Mouse (Mus musculus) adipocyte (in vitro differentiated cells): ENCODE results near the gene Btbd11.
A peak's percentile ranks its signal among the peaks of the same experiment; 100 is the strongest.
"Not testable (repeated sequence)": the region's sequence is repeated elsewhere in the genome, so short reads cannot be mapped to it uniquely, and the experiment has no call there.

ENCODE experiments used
- DNase-seq: peaks from one replicate; pipeline ENCODE4 v3.0.0-alpha.2; 2016; ENCODE audit warnings: low spot score

The Btbd11 gene

GRCm38 (mm10) chr10:85678635-85679034 is 292.0 kb downstream of the Btbd11 start:
- DNase-seq = peak; percentile 9

DNA sequence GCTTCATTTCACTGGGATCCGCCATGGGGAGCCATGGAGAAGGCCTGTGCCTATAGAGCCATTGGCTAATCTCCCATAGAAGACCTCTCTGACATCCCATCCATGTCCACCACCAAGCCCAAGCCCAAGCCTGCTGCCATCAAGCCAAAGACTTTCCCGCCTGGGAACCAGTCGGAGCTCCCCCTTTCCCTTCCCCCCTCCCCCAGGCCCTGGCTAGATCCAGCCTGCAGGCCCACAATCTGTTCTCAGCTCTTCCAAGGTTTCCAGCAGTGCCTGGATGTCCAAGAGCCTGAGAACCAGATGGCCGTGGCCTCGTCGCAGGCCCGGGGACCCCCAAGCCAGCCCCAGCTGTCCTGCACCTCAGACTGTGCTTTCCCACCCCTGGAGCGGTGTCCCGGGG is 295.8 kb downstream of the Btbd11 start:
- DNase-seq = no peak

DNA sequence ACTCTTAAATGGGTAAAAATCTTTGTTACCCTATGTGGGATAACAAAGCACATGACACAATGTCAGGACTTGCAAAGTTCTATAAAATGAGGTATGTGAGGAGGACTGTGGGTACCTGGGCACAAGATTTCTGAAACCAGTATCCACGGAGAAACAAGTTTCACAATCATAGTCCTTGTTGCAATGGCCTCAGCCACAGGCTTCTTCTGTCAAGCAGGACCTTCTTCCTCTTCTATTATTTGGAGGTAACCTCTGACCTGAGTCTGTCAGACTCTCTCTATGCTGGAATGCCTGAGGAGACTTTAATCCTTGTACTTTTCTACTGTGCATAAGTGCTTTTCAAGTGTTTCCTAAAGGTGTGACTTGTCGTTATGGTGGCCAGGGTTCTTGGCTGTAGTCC is 307.8 kb downstream of the Btbd11 start:
- DNase-seq = not testable (repeated sequence)

GRCm38 (mm10) chr10:85699721-85700120 is 313.1 kb downstream of the Btbd11 start:
- no peak for DNase-seq

DNA sequence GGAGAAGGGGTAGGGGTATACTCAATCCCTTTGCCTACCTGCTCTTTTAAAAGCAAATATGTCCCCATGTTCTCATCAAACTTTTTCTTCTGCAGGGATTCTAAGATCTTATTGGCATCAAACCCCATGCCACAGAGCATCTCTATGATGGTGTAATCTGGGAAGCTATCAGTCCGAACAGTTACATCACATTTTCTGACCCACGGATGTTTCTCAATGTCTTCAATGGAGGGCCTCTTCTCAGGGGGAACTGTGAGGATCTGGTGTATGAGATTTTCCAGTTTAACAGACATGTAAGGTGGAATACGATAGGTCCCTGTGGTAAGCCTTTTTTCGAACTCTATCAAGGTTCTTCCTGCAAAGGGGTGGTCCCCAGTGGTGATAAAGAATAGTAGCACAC is 323.2 kb downstream of the Btbd11 start:
- DNase-seq = not testable (repeated sequence)
